Mouse (Mus musculus): Measurements from ENCODE around the gene Znhit3.
A peak's percentile ranks its signal among the peaks of the same experiment; 100 is the strongest.
"Not testable (repeated sequence)": the region's sequence is repeated elsewhere in the genome, so short reads cannot be mapped to it uniquely, and the experiment has no call there.

Znhit3 gene

DNA sequence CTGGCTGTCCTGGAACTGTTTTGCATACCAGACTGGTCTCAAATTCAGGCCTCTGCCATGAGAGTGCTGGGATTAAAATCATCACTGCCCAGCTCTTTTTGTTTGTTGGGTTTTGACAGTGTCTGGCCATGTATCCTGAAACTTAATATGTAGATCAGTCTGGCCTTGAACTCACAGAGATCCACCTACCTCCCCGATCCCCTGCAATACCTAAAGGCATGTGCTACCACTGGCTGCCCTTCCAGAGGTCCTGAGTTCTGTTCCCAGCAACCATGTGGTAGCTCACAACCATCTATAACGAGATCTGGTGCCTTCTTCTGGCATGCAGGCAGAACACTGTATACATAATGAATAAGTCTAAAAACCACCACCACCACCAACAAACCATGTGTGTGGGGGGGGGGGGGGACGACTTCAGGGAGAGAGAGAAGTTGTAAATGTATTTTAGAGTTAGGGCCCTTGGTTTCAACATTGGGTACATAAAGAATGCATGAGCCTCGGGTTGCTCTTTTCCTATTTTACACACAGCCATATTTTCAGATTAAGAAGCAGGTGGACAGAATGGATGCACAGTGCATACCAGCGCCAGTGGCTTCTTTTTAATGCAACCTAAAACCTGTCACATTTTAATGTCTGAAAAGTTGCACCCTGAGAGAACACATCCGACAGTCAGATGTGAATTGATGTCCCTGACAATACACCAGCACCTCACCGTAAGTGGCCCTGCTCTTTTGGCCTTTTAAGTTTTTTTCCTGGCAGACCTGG lies 37.0 kb downstream of the Znhit3 start:
- DNase-seq (ENCODE audit: low read depth, low spot score), result no peak

GRCm38 (mm10) chr11:84876020-84876419 lies 40.1 kb downstream of the Znhit3 start:
- not testable (repeated sequence) for DNase-seq (ENCODE audit: low read depth, low spot score)

DNA sequence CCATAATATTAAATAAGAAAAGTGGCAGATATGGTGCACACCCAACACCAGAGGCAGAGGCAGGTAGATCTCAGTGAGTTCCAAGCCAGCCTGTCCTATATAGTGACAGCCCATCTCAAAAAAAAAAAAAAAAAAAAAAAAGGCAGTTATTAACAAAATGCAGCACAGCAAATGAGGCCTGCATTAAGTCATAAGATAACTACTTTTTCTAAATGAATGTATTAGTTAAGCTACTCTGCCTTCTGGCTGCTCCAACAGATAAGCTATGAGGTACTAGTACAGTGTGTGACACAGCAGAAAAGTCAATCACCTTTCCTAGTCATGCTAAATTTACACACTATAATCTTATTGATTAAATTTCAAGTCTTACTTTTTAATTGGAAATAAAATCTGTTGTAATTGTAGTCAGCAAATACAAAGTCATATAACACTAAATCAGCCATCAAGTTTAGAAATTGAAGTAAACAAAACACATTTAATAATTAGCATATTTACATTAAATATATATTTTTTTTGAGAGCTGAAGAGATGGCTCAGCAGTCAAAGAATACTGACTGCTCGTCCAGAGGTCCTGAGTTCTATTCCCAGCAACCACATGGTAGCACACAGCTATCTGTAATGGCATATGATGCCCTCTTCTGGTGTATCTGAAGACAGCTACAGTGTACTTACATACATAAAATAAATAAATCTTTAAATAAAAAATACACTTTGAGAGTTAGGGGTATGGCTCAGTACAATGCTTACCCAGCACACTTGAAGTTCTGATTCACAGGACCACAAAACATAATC lies 42.9 kb downstream of the Znhit3 start:
- no peak for DNase-seq (ENCODE audit: low read depth, low spot score)

- DNase-seq (ENCODE audit: low read depth, low spot score), result no peak
Observed at GRCm38 (mm10) chr11:84871548-84872069, 44.6 kb downstream of the Znhit3 start.

DNA sequence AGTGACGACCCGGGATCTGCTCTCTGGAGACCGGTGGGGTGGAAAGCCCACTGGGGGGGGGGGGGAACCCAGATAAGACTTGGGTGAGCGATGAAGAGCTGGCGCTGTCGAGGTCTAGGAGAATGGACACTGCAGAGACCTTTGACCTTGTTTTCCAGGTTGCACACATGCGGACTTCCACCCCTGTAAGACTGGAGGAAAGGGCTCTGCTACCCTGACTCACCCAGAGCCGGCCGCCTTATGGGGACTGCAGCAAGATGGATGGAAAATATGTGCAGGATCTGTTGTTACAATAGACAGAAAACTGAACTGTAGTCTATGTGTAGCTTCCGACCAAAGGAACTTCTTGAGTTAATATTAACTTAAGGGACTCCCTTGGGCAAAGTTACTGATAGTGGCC lies 45.1 kb downstream of the Znhit3 start:
- no peak for DNase-seq (ENCODE audit: low read depth, low spot score)

DNA sequence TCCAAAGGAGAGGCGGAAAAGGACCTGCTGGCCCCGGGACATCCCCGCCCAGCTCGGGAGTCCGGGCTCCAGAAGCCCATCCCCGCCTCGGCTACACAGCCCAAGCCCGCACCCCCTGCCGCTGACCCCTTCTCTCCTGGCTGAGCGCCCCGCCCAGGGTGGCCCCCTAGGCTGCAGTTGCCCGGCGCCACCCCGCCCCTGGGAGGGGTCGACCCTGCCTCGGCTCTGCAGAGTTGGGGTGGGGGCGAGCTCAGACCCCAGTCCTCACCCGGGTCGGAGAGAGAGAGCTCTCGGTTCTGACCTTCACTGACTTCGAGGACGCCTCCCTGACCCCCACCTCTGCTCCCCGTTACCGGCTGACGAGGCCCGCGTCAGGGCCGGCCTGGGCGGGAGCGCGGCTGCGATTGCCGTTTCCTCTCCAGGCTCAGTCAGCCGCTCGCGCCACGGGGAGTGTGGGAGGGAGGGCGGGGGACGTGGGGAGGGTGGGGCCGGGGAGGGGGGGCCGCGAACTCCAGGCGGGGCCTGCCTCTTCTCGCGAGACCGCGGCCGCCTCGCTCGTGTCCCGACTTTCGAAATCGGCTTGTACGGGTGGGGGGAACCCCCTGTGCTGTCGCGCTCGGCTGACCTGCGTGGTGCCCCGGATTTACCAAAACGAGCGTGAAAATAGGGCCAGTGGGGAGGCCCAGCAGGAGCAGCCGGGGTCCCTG lies 45.7 kb downstream of the Znhit3 start, which contains the start of gene Ggnbp2:
Ggnbp2 (minus strand) TSS at position 481 of the 707 bp plus-strand sequence.
- peak; percentile 89 for DNase-seq (ENCODE audit: low read depth, low spot score)

DNA sequence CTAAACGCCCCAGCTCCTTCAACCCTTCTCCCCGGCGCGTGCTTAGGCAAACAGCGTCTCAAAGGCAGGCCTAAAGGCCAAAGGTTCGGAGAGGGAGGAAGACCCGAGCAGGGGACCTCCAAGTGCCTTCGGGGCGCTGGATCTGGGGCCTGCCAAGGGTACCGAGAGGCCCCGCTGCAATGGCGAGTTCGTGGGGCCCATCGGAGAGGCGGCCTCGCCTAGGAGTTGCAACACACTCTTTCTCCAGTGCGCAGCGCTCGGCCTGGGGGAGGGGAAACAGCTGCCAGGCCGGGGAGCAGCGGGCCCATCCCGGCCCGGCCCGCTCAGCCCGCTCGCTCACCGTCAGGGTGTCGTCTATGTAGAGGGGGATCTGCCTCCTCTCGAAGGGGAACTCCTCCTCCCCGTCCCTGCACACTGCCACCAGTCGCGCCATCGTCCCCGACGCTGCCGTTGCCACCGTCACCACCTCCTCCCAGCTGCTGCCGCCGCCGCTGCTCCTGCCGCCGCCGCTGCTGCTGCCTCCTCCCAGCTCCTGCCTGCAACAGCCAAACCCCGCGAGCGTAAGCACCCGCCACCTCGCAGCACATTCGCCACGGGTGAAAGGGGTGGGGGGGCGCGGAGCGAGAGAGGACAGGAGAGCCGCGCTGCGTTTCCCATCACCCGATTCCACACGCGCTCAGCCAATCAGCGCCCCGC lies 46.5 kb downstream of the Znhit3 start:
- peak; percentile 98 for DNase-seq (ENCODE audit: low read depth, low spot score)

- no peak for DNase-seq (ENCODE audit: low read depth, low spot score)
Observed at GRCm38 (mm10) chr11:84868786-84869259, 47.3 kb downstream of the Znhit3 start.

DNA sequence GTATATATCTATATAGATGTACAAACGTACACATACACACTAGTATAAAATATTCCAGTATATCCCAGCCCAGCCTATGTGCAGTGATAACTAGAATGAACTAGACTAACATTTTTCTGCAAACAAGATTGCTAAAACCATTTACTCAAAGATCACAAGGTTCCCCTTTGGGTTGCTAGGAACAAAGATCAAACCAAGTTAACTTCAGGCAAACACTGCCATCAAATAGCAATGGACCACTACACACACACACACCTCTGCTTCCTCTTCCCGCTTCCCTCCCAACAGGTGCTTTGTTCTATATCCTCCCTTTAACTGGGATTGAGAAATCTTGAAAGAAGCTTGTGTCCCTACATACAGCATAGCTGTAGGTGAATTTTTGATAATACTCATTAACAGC lies 48.6 kb downstream of the Znhit3 start:
- no peak for DNase-seq (ENCODE audit: low read depth, low spot score)

- DNase-seq (ENCODE audit: low read depth, low spot score), result no peak
Observed at GRCm38 (mm10) chr11:84865268-84865667, 50.9 kb downstream of the Znhit3 start.
